Mouse (Mus musculus): ENCODE data around the gene Clspn. TPM values are rescaled to one million over a fixed set of nuclear protein-coding genes. Genes with fewer than 3 reads are reported as not detected.

Gene Clspn
- total and polyA plus RNA-seq, 2 experiments from 2014 or later, result 1.2 to 1.5 TPM

GRCm38 (mm10) chr4:126627021-126627681, 70.4 kb downstream of the Clspn start:
- ATAC-seq (ENCODE audit: low FRiP score), result no peak
- H3K27ac ChIP-seq (ENCODE audit: low read depth, low read length), result no peak overlapping the region
- no peaks in the 10 kb centered on the region for H3K4me1 ChIP-seq (ENCODE audit: insufficient read depth, low read length)
- H3K9me3 ChIP-seq (ENCODE audit: low read length), result no peaks in the 10 kb centered on the region
- H3K36me3 ChIP-seq (ENCODE audit: insufficient read depth, low read length), result no peaks in the 10 kb centered on the region
- H3K27me3 ChIP-seq (ENCODE audit: insufficient read depth, low read length), result 0 out of 2 replicates have a peak, but pooled peaks cover 1% of the 10 kb centered on the region
- no peak overlapping the region for H3K4me3 ChIP-seq (ENCODE audit: low read depth, low read length)
- 0 out of 2 replicates have a peak overlapping the region, but pooled peaks have one; percentile 13 for H3K9ac ChIP-seq (replicated peaks; ENCODE audit: low read length, poor library complexity, severe bottlenecking)
- TF ChIP-seq CTCF (IDR thresholded peaks at IDR 0.05), result peak; percentile 49
- no peak for DNase-seq (ENCODE audit: low spot score)
- peak overlapping the region; percentile 9; the same call in 1 of the 2 replicates for H3K4me2 ChIP-seq (ENCODE audit: low read depth, low read length, poor library complexity, severe bottlenecking)
- 7% methylated on average over 23 of the region's 23 CpGs for WGBS

GRCm38 (mm10) chr4:126631922-126632321, 75.2 kb downstream of the Clspn start:
- WGBS, result 33% methylated on average over 2 of the region's 2 CpGs
- Histone ChIP-seq H3K4me2 (ENCODE audit: low read depth, low read length, poor library complexity, severe bottlenecking) (no peak overlapping the region), H3K4me3 (ENCODE audit: low read depth, low read length) (no peak overlapping the region), H3K9me3 (ENCODE audit: low read length) (no peaks in the 10 kb centered on the region), H3K4me1 (ENCODE audit: insufficient read depth, low read length) (peaks cover 5% of the 10 kb centered on the region; the same call in 1 of the 2 replicates), H3K27ac (ENCODE audit: low read depth, low read length) (no peak overlapping the region), H3K9ac (replicated peaks; ENCODE audit: low read length, poor library complexity, severe bottlenecking) (no peak overlapping the region), H3K27me3 (ENCODE audit: insufficient read depth, low read length) (no peaks in the 10 kb centered on the region), H3K36me3 (ENCODE audit: insufficient read depth, low read length) (no peaks in the 10 kb centered on the region)
- peak; percentile 46 for TF ChIP-seq CTCF (IDR thresholded peaks at IDR 0.05)
- no peak for ATAC-seq (ENCODE audit: low FRiP score)
- DNase-seq (ENCODE audit: low spot score), result no peak

- WGBS, result 70% methylated on average over 3 of the region's 3 CpGs
Measured at GRCm38 (mm10) chr4:126632668-126633067, 75.9 kb downstream of the Clspn start.

GRCm38 (mm10) chr4:126636330-126636729, 79.6 kb downstream of the Clspn start:
- no peaks in the 10 kb centered on the region for H3K27me3 ChIP-seq (ENCODE audit: insufficient read depth, low read length)
- H3K9ac ChIP-seq (replicated peaks; ENCODE audit: low read length, poor library complexity, severe bottlenecking), result peak overlapping the region; percentile 13; the same call in 1 of the 2 replicates
- peaks cover 5% of the 10 kb centered on the region; the same call in 1 of the 2 replicates for H3K4me1 ChIP-seq (ENCODE audit: insufficient read depth, low read length)
- ATAC-seq (ENCODE audit: low FRiP score) (no peak), DNase-seq (ENCODE audit: low spot score) (no peak)
- H3K36me3 ChIP-seq (ENCODE audit: insufficient read depth, low read length), result no peaks in the 10 kb centered on the region
- no peak for TF ChIP-seq CTCF (IDR thresholded peaks at IDR 0.05)
- H3K4me2 ChIP-seq (ENCODE audit: low read depth, low read length, poor library complexity, severe bottlenecking), result peak overlapping the region; percentile 41
- no peak overlapping the region for H3K27ac ChIP-seq (ENCODE audit: low read depth, low read length)
- H3K4me3 ChIP-seq (ENCODE audit: low read depth, low read length), result no peak overlapping the region
- no peaks in the 10 kb centered on the region for H3K9me3 ChIP-seq (ENCODE audit: low read length)
- 14% methylated on average over 11 of the region's 11 CpGs for WGBS

More at GRCm38 (mm10) chr4:126632668-126633067, 75.9 kb downstream of the Clspn start:
- Histone ChIP-seq H3K27ac (ENCODE audit: low read depth, low read length) (no peak overlapping the region), H3K4me1 (ENCODE audit: insufficient read depth, low read length) (peaks cover 5% of the 10 kb centered on the region; the same call in 1 of the 2 replicates), H3K36me3 (ENCODE audit: insufficient read depth, low read length) (no peaks in the 10 kb centered on the region), H3K9me3 (ENCODE audit: low read length) (no peaks in the 10 kb centered on the region), H3K9ac (replicated peaks; ENCODE audit: low read length, poor library complexity, severe bottlenecking) (no peak overlapping the region), H3K4me3 (ENCODE audit: low read depth, low read length) (no peak overlapping the region), H3K27me3 (ENCODE audit: insufficient read depth, low read length) (no peaks in the 10 kb centered on the region), H3K4me2 (ENCODE audit: low read depth, low read length, poor library complexity, severe bottlenecking) (no peak overlapping the region)
- DNase-seq (ENCODE audit: low spot score) (no peak), ATAC-seq (ENCODE audit: low FRiP score) (no peak)
- no peak for TF ChIP-seq CTCF (IDR thresholded peaks at IDR 0.05)

- peaks cover 5% of the 10 kb centered on the region; the same call in 1 of the 2 replicates for H3K4me1 ChIP-seq (ENCODE audit: insufficient read depth, low read length)
- TF ChIP-seq CTCF (IDR thresholded peaks at IDR 0.05), result no peak
- no peak overlapping the region for H3K27ac ChIP-seq (ENCODE audit: low read depth, low read length)
- H3K36me3 ChIP-seq (ENCODE audit: insufficient read depth, low read length), result no peaks in the 10 kb centered on the region
- 77% methylated on average over 4 of the region's 4 CpGs for WGBS
- no peak overlapping the region for H3K4me3 ChIP-seq (ENCODE audit: low read depth, low read length)
- H3K27me3 ChIP-seq (ENCODE audit: insufficient read depth, low read length), result no peaks in the 10 kb centered on the region
- H3K4me2 ChIP-seq (ENCODE audit: low read depth, low read length, poor library complexity, severe bottlenecking), result no peak overlapping the region
- no peak overlapping the region for H3K9ac ChIP-seq (replicated peaks; ENCODE audit: low read length, poor library complexity, severe bottlenecking)
- DNase-seq (ENCODE audit: low spot score) (peak; percentile 30), ATAC-seq (ENCODE audit: low FRiP score) (no peak)
- H3K9me3 ChIP-seq (ENCODE audit: low read length), result no peaks in the 10 kb centered on the region
Measured at GRCm38 (mm10) chr4:126637446-126637845, 80.7 kb downstream of the Clspn start.

- no peak for ATAC-seq (ENCODE audit: low FRiP score)
- DNase-seq (ENCODE audit: low spot score), result peak; percentile 53
- no peak overlapping the region for H3K9ac ChIP-seq (replicated peaks; ENCODE audit: low read length, poor library complexity, severe bottlenecking)
Measured at GRCm38 (mm10) chr4:126639339-126639738, 82.6 kb downstream of the Clspn start.

More at GRCm38 (mm10) chr4:126639339-126639738, 82.6 kb downstream of the Clspn start:
- Histone ChIP-seq H3K27ac (ENCODE audit: low read depth, low read length) (no peak overlapping the region), H3K4me2 (ENCODE audit: low read depth, low read length, poor library complexity, severe bottlenecking) (no peak overlapping the region), H3K4me3 (ENCODE audit: low read depth, low read length) (no peak overlapping the region), H3K9me3 (ENCODE audit: low read length) (no peaks in the 10 kb centered on the region), H3K27me3 (ENCODE audit: insufficient read depth, low read length) (no peaks in the 10 kb centered on the region), H3K36me3 (ENCODE audit: insufficient read depth, low read length) (no peaks in the 10 kb centered on the region), H3K4me1 (ENCODE audit: insufficient read depth, low read length) (peaks cover 5% of the 10 kb centered on the region; the same call in 1 of the 2 replicates)
- 45% methylated on average over 7 of the region's 7 CpGs for WGBS
- TF ChIP-seq CTCF (IDR thresholded peaks at IDR 0.05), result no peak

All from midbrain, postnatal 0 days (tissue).